Comparison of ENCODE assay signal across 9 mouse cellular contexts in the genomic region with DNA sequence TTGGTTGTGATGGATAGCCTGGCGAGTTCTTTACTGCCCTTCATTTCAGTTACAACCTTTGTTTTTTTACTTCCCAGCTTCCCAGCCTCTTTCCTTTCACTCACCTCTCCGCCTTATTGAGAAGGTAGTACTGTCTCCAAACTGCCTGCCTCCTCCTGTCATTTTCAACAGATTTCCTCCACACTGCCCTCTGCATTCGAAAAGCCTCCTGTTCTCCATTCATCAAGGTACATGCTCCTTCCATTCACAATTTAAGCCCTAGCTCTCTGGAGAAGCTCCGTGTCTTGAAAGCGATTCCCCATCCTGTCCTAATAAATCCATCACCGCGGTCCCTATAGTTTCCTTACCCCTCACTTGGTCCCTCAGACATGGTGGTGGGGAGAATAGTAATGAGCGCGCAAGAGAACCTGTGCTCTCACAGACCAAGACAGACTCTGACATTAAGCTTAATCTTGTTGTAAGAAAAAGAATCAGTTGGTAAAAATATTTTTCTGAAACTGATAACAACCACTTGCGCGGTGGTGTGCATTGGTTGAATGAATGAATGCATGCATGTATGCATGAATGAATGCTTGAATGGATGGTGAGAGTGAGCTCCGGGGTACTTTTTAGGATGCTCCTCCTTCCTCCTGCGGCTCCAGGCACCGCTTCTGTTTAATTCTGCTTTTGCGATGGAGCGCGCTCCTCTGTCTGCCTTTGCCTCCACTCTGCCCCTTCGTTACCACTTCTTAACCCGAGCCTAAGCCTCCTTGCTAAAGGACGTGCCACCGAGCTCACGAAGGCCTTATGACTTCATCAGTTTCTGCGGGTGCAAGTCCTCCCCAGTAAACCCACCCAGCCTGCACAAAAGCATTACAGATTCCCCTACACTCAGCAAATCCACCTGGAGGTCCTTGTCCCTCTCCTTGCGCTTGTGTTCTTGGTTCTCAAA. TPM values are rescaled to one million over a fixed set of nuclear protein-coding genes. Genes with fewer than 3 reads are reported as not detected.
A peak's percentile ranks its signal among the peaks of the same experiment; 100 is the strongest.
DNase-seq lines count a peak whose midpoint lies in the region; ATAC-seq and TF ChIP-seq lines count a peak whose summit lies in the region.
"Had no signal": no experiment of that assay in that cellular context is flagged by ENCODE, and none has a peak within 500 bp of the region (broad histone marks: within the 10 kb centered on the region; RNA-seq: fewer than 3 reads in every experiment).

No protein-coding gene starts in this region.

- no peak overlapping the region for H3K9ac ChIP-seq in ES-E14 (ENCODE audit: insufficient read depth, low read depth, low read length, poor library complexity, severe bottlenecking)
- peak overlapping the region; percentile 42; the same call in 1 of the 2 replicates for H3K9ac ChIP-seq in forebrain, embryonic 12.5 days
- no peak overlapping the region for H3K9ac ChIP-seq in limb, embryonic 15.5 days
- no peak overlapping the region for H3K9ac ChIP-seq in stomach, embryonic 15.5 days

- 10% methylated on average over 24 of the region's 24 CpGs for WGBS in heart, embryonic 10.5 days
- 4% methylated on average over 24 of the region's 24 CpGs for WGBS in forebrain, embryonic 12.5 days
- 6% methylated on average over 24 of the region's 24 CpGs for WGBS in limb, embryonic 15.5 days
- 4% methylated on average over 24 of the region's 24 CpGs for WGBS in stomach, embryonic 15.5 days

- intact Hi-C loops in heart, postnatal 25 days (cut with DNase I), result no loop called here

- no peaks in the 10 kb centered on the region for H3K9me3 ChIP-seq in heart, embryonic 10.5 days
- no peaks in the 10 kb centered on the region for H3K9me3 ChIP-seq in ES-E14 (ENCODE audit: control insufficient read depth, insufficient read depth, low read depth, low read length)
- no peaks in the 10 kb centered on the region for H3K9me3 ChIP-seq in forebrain, embryonic 12.5 days
- H3K9me3 ChIP-seq in limb, embryonic 15.5 days, result no peaks in the 10 kb centered on the region
- no peaks in the 10 kb centered on the region for H3K9me3 ChIP-seq in stomach, embryonic 15.5 days

- no peak for DNase-seq in heart, embryonic 10.5 days (ENCODE audit: low spot score)
- no peak for DNase-seq in heart, postnatal 25 days (ENCODE audit: low spot score)
- DNase-seq in ES-E14 (ENCODE audit: low read depth, low spot score), result no peak
- no peak for DNase-seq in urinary bladder, postnatal 36 days (ENCODE audit: low spot score in 2 of 2)

- H3K4me2 ChIP-seq in forebrain, embryonic 12.5 days, result peak overlapping the region; percentile 90
- peak overlapping the region; percentile 79 for H3K4me2 ChIP-seq in limb, embryonic 15.5 days
- H3K4me2 ChIP-seq in stomach, embryonic 15.5 days, result peak overlapping the region; percentile 89

- peak overlapping the region; percentile 64 for H3K4me3 ChIP-seq in heart, embryonic 10.5 days
- H3K4me3 ChIP-seq in ES-E14 (ENCODE audit: insufficient read depth in 1 of 2, low read depth in 1 of 2, low read length in 2 of 2, poor library complexity in 1 of 2, severe bottlenecking in 1 of 2), result peak overlapping the region; percentile 7 to 30; a peak in 3 of 4 replicates
- H3K4me3 ChIP-seq in forebrain, embryonic 12.5 days (replicated peaks), result peak overlapping the region; percentile 46
- H3K4me3 ChIP-seq in limb, embryonic 15.5 days, result peak overlapping the region; percentile 43
- peak overlapping the region; percentile 39 for H3K4me3 ChIP-seq in stomach, embryonic 15.5 days (replicated peaks)
- H3K4me3 ChIP-seq: erythroblast, embryonic 14.5 days had no signal

- in situ Hi-C loops in ES-E14 (cut with MboI; ENCODE audit: low sequenced_read_pairs in 2 of 2, unreplicated experiment in 2 of 2), result no loop called here

- peak; percentile 51 for ATAC-seq in forebrain, embryonic 12.5 days (ENCODE audit: low FRiP score)
- ATAC-seq in limb, embryonic 15.5 days (ENCODE audit: insufficient number of reproducible peaks, low FRiP score, low TSS enrichment, low read depth), result no peak
- ATAC-seq in stomach, embryonic 15.5 days (ENCODE audit: insufficient read depth, low FRiP score, low read depth), result no peak
- no peak for ATAC-seq in inflammation-experienced regulatory T-cells, adult 6 months

- 0 out of 2 replicates have a peak, but pooled peaks cover 3% of the 10 kb centered on the region for H3K4me1 ChIP-seq in heart, embryonic 10.5 days
- H3K4me1 ChIP-seq in ES-E14 (ENCODE audit: control insufficient read depth in 2 of 2, insufficient read depth in 2 of 2, low read length in 2 of 2, poor library complexity in 1 of 2), result no peaks in the 10 kb centered on the region
- H3K4me1 ChIP-seq in forebrain, embryonic 12.5 days, result peaks cover 10% of the 10 kb centered on the region
- peaks cover 14% of the 10 kb centered on the region for H3K4me1 ChIP-seq in limb, embryonic 15.5 days
- H3K4me1 ChIP-seq in stomach, embryonic 15.5 days, result peaks cover 6% of the 10 kb centered on the region; the same call in 1 of the 2 replicates

- no peaks in the 10 kb centered on the region for H3K36me3 ChIP-seq in heart, embryonic 10.5 days
- H3K36me3 ChIP-seq in ES-E14 (ENCODE audit: control insufficient read depth, insufficient read depth, low read length, poor library complexity, severe bottlenecking), result no peaks in the 10 kb centered on the region
- no peaks in the 10 kb centered on the region for H3K36me3 ChIP-seq in forebrain, embryonic 12.5 days (replicated peaks)
- H3K36me3 ChIP-seq in limb, embryonic 15.5 days, result no peaks in the 10 kb centered on the region
- no peaks in the 10 kb centered on the region for H3K36me3 ChIP-seq in stomach, embryonic 15.5 days

- peaks cover 31% of the 10 kb centered on the region for H3K27me3 ChIP-seq in heart, embryonic 10.5 days (ENCODE audit: insufficient read depth, poor library complexity, severe bottlenecking)
- peaks cover 28% of the 10 kb centered on the region for H3K27me3 ChIP-seq in forebrain, embryonic 12.5 days
- peaks cover 38% of the 10 kb centered on the region for H3K27me3 ChIP-seq in limb, embryonic 15.5 days
- H3K27me3 ChIP-seq in stomach, embryonic 15.5 days (replicated peaks), result 0 out of 2 replicates have a peak, but pooled peaks cover 6% of the 10 kb centered on the region

- H3K27ac ChIP-seq in heart, embryonic 10.5 days, result no peak overlapping the region
- H3K27ac ChIP-seq in ES-E14 (ENCODE audit: insufficient read depth, low read depth, low read length, poor library complexity, severe bottlenecking), result no peak overlapping the region
- no peak overlapping the region for H3K27ac ChIP-seq in forebrain, embryonic 12.5 days
- H3K27ac ChIP-seq in limb, embryonic 15.5 days, result no peak overlapping the region
- H3K27ac ChIP-seq in stomach, embryonic 15.5 days, result no peak overlapping the region

TF ChIP-seq in ES-E14, 5 proteins besides CTCF, POLR2A, EP300 and RAD21:
- TF ChIP-seq CHD2 (IDR thresholded peaks at IDR 0.05; ENCODE audit: low read depth, low read length) (no peak), MAFK (IDR thresholded peaks at IDR 0.05; ENCODE audit: insufficient read depth, low read depth, low read length) (no peak), ZNF384 (IDR thresholded peaks at IDR 0.05; ENCODE audit: low read depth, low read length) (no peak), ZC3H11A (IDR thresholded peaks at IDR 0.05; ENCODE audit: borderline replicate concordance, low read depth, low read length) (no peak), HCFC1 (IDR thresholded peaks at IDR 0.05; ENCODE audit: borderline replicate concordance, insufficient read depth, low read length) (no peak)

RNA-seq across cellular contexts. Expression of gene Hcrtr2, which starts 1.3 kb away (rescaled TPM):
- 0.25 and 0.53 TPM in 2 replicates for polyA plus RNA-seq in heart, embryonic 10.5 days (2016; fragmentation: Nextera tagmentation; extraction: Ambion mirVana)
- total RNA-seq in heart, postnatal 25 days (2021), result not detected
- 0.31 and 0.69 TPM in 2 replicates for total RNA-seq in ES-E14 (2012; rRNA removed)
- polyA plus RNA-seq in forebrain, embryonic 12.5 days (2016; fragmentation: Nextera tagmentation; extraction: Ambion mirVana), result 0.72 and 0.77 TPM in 2 replicates
- 0.09 and 0.16 TPM in 2 replicates for polyA plus RNA-seq in limb, embryonic 15.5 days (2015; fragmentation: Nextera tagmentation; extraction: Ambion mirVana)
- not detected in 2 replicates for polyA plus RNA-seq in stomach, embryonic 15.5 days (2015; fragmentation: Nextera tagmentation; extraction: Ambion mirVana)
- not detected for polyA plus RNA-seq in inflammation-experienced regulatory T-cells, adult 6 months (2017; shearing (Covaris generic))
- polyA plus RNA-seq: erythroblast, embryonic 14.5 days had no signal
